Mouse (Mus musculus): ENCODE measurements around the gene Tomm20. TPM values are rescaled to one million over a fixed set of nuclear protein-coding genes. Genes with fewer than 3 reads are reported as not detected.

The Tomm20 gene
- total RNA-seq, 2 experiments from 2014 or later = 181 to 182 TPM

GRCm38 (mm10) chr8:126951900-126952636 is 6.4 kb upstream of the Tomm20 start:
- DNase-seq (ENCODE audit: extremely low spot score in 1 of 2, low spot score in 2 of 2) = no peak
- no peak for TF ChIP-seq CTCF (IDR thresholded peaks at IDR 0.05)

GRCm38 (mm10) chr8:126949527-126949926 is 3.9 kb upstream of the Tomm20 start:
- DNase-seq (ENCODE audit: extremely low spot score in 1 of 2, low spot score in 2 of 2) = no peak
- H3K27ac ChIP-seq = no peak overlapping the region
- intact Hi-C loops (cut with DNase I) = no loop called here
- no peak overlapping the region for H3K4me3 ChIP-seq
- no peak for TF ChIP-seq CTCF (IDR thresholded peaks at IDR 0.05)

More at GRCm38 (mm10) chr8:126951900-126952636, 6.4 kb upstream of the Tomm20 start:
- Histone ChIP-seq H3K27ac (no peak overlapping the region), H3K4me3 (no peak overlapping the region)
- intact Hi-C loops (cut with DNase I) = no loop called here

GRCm38 (mm10) chr8:126946444-126946843 is 800 bp upstream of the Tomm20 start:
- H3K27ac ChIP-seq = peak overlapping the region; percentile 95
- H3K4me3 ChIP-seq = peak overlapping the region; percentile 81
- intact Hi-C loops (cut with DNase I) = no loop called here
- TF ChIP-seq CTCF (IDR thresholded peaks at IDR 0.05) = no peak
- DNase-seq (ENCODE audit: extremely low spot score in 1 of 2, low spot score in 2 of 2) = no peak

GRCm38 (mm10) chr8:126944781-126945691 is 608 bp downstream of the Tomm20 start:
- peak in 1 of 2 experiments; percentile 41 for DNase-seq (ENCODE audit: extremely low spot score in 1 of 2, low spot score in 2 of 2)
- peak overlapping the region; percentile 95 for H3K27ac ChIP-seq
- peak overlapping the region; percentile 81 for H3K4me3 ChIP-seq
- intact Hi-C loops (cut with DNase I) = loop anchor here (2.0 kb wide), 1 partner anchor 26 kb away; the partner anchor contains the start of gene Rbm34
- no peak; the same call in 1 of the 2 replicates for TF ChIP-seq CTCF (IDR thresholded peaks at IDR 0.05)

- no peak for TF ChIP-seq CTCF (IDR thresholded peaks at IDR 0.05)
- Histone ChIP-seq H3K4me3 (no peak overlapping the region; the same call in 1 of the 2 replicates), H3K27ac (no peak overlapping the region)
- intact Hi-C loops (cut with DNase I) = no loop called here
- no peak for DNase-seq (ENCODE audit: extremely low spot score in 1 of 2, low spot score in 2 of 2)
These were observed 2.1 kb downstream of the Tomm20 start for GRCm38 (mm10) chr8:126943565-126943964.

GRCm38 (mm10) chr8:126937337-126937736 is 8.3 kb downstream of the Tomm20 start:
- no peak for TF ChIP-seq CTCF (IDR thresholded peaks at IDR 0.05)
- no peak overlapping the region for H3K4me3 ChIP-seq
- intact Hi-C loops (cut with DNase I) = no loop called here
- DNase-seq (ENCODE audit: extremely low spot score in 1 of 2, low spot score in 2 of 2) = no peak
- H3K27ac ChIP-seq = no peak overlapping the region

- no peak overlapping the region for H3K27ac ChIP-seq
- DNase-seq (ENCODE audit: extremely low spot score in 1 of 2, low spot score in 2 of 2) = no peak
- intact Hi-C loops (cut with DNase I) = no loop called here
- H3K4me3 ChIP-seq = no peak overlapping the region
- TF ChIP-seq CTCF (IDR thresholded peaks at IDR 0.05) = peak; percentile 73
These were observed 9.7 kb downstream of the Tomm20 start for GRCm38 (mm10) chr8:126935932-126936331.

- intact Hi-C loops (cut with DNase I) = no loop called here
- no peak for DNase-seq (ENCODE audit: extremely low spot score in 1 of 2, low spot score in 2 of 2)
- Histone ChIP-seq H3K27ac (no peak overlapping the region), H3K4me3 (no peak overlapping the region)
- no peak for TF ChIP-seq CTCF (IDR thresholded peaks at IDR 0.05)
These were observed 10.3 kb downstream of the Tomm20 start for GRCm38 (mm10) chr8:126935387-126935786.

GRCm38 (mm10) chr8:126932656-126933055 is 13.0 kb downstream of the Tomm20 start:
- DNase-seq (ENCODE audit: extremely low spot score in 1 of 2, low spot score in 2 of 2) = no peak
- H3K27ac ChIP-seq = no peak overlapping the region
- intact Hi-C loops (cut with DNase I) = no loop called here

GRCm38 (mm10) chr8:126932249-126932648 is 13.4 kb downstream of the Tomm20 start:
- intact Hi-C loops (cut with DNase I) = no loop called here
- Histone ChIP-seq H3K27ac (no peak overlapping the region), H3K4me3 (no peak overlapping the region)
- no peak for DNase-seq (ENCODE audit: extremely low spot score in 1 of 2, low spot score in 2 of 2)
- no peak for TF ChIP-seq CTCF (IDR thresholded peaks at IDR 0.05)

More at GRCm38 (mm10) chr8:126932656-126933055, 13.0 kb downstream of the Tomm20 start:
- no peak overlapping the region for H3K4me3 ChIP-seq
- no peak for TF ChIP-seq CTCF (IDR thresholded peaks at IDR 0.05)

GRCm38 (mm10) chr8:126931720-126932119 is 13.9 kb downstream of the Tomm20 start:
- Histone ChIP-seq H3K27ac (no peak overlapping the region), H3K4me3 (no peak overlapping the region)
- no peak for DNase-seq (ENCODE audit: extremely low spot score in 1 of 2, low spot score in 2 of 2)
- intact Hi-C loops (cut with DNase I) = no loop called here
- TF ChIP-seq CTCF (IDR thresholded peaks at IDR 0.05) = peak; percentile 39

All from left cerebral cortex, adult 2 months (tissue).